In genomic region chr17:53465569-53465968, GRCm38 (mm10) we compare ENCODE assay signal across 8 mouse cellular contexts. TPM values are rescaled to one million over a fixed set of nuclear protein-coding genes. Genes with fewer than 3 reads are reported as not detected.
DNase-seq lines count a peak whose midpoint lies in the region; ATAC-seq and TF ChIP-seq lines count a peak whose summit lies in the region.

No protein-coding gene starts in this region.

- H3K9me3 ChIP-seq in intestine, postnatal 0 days (ENCODE audit: control insufficient read depth): no peaks in the 10 kb centered on the region
- H3K9me3 ChIP-seq in intestine, embryonic 15.5 days: no peaks in the 10 kb centered on the region
- no peaks in the 10 kb centered on the region for H3K9me3 ChIP-seq in embryonic facial prominence, embryonic 10.5 days

- no peak overlapping the region for H3K27ac ChIP-seq in intestine, postnatal 0 days (ENCODE audit: low read depth, low read length)
- H3K27ac ChIP-seq in intestine, embryonic 15.5 days: no peak overlapping the region
- no peak overlapping the region for H3K27ac ChIP-seq in embryonic facial prominence, embryonic 10.5 days (replicated peaks)

- WGBS in intestine, postnatal 0 days: 52% methylated on average over 4 of the region's 4 CpGs
- 53% methylated on average over 4 of the region's 4 CpGs for WGBS in intestine, embryonic 15.5 days
- WGBS in embryonic facial prominence, embryonic 10.5 days: 60% methylated on average over 4 of the region's 4 CpGs

- no peak overlapping the region for H3K9ac ChIP-seq in intestine, postnatal 0 days (ENCODE audit: low read depth, low read length)
- H3K9ac ChIP-seq in intestine, embryonic 15.5 days: no peak overlapping the region

- H3K4me1 ChIP-seq in intestine, postnatal 0 days (replicated peaks; ENCODE audit: control insufficient read depth, insufficient read depth, low read length): no peaks in the 10 kb centered on the region
- 0 out of 2 replicates have a peak, but pooled peaks cover 5% of the 10 kb centered on the region for H3K4me1 ChIP-seq in intestine, embryonic 15.5 days (replicated peaks)
- peaks cover 11% of the 10 kb centered on the region for H3K4me1 ChIP-seq in embryonic facial prominence, embryonic 10.5 days

- intact Hi-C loops in left cerebral cortex, postnatal 25 days (cut with DNase I): no loop called here

- no peaks in the 10 kb centered on the region for H3K36me3 ChIP-seq in intestine, postnatal 0 days (ENCODE audit: control insufficient read depth, insufficient read depth)
- H3K36me3 ChIP-seq in intestine, embryonic 15.5 days: no peaks in the 10 kb centered on the region
- H3K36me3 ChIP-seq in embryonic facial prominence, embryonic 10.5 days (replicated peaks): no peaks in the 10 kb centered on the region

- peak; percentile 73 for TF ChIP-seq CTCF in intestine, postnatal 0 days (IDR thresholded peaks at IDR 0.05; ENCODE audit: low read depth)

- H3K27me3 ChIP-seq in intestine, postnatal 0 days (replicated peaks; ENCODE audit: control insufficient read depth, insufficient read depth, low read length): no peaks in the 10 kb centered on the region
- no peaks in the 10 kb centered on the region for H3K27me3 ChIP-seq in intestine, embryonic 15.5 days (replicated peaks)
- no peaks in the 10 kb centered on the region for H3K27me3 ChIP-seq in embryonic facial prominence, embryonic 10.5 days (replicated peaks; ENCODE audit: low read depth, poor library complexity, severe bottlenecking)

- ATAC-seq in intestine, postnatal 0 days: no peak
- ATAC-seq in intestine, embryonic 15.5 days: no peak
- peak; percentile 60 for ATAC-seq in common myeloid progenitor, adult 5-6 weeks (replicated peaks; ENCODE audit: low read depth, poor library complexity, severe bottlenecking)
- peak; percentile 44; the same call in 1 of the 2 replicates for ATAC-seq in megakaryocyte, adult 5-6 weeks (ENCODE audit: poor library complexity, severe bottlenecking)

- no peak overlapping the region for H3K4me2 ChIP-seq in intestine, postnatal 0 days (replicated peaks; ENCODE audit: low read depth)
- H3K4me2 ChIP-seq in intestine, embryonic 15.5 days (replicated peaks): no peak overlapping the region

- DNase-seq in CD4-positive, CD25-positive, alpha-beta regulatory T cell, adult 2 months (ENCODE audit: low read depth, low spot score): peak; percentile 67
- DNase-seq in left cerebral cortex, adult 18-20 months (ENCODE audit: low spot score in 2 of 2): no peak
- DNase-seq in left cerebral cortex, postnatal 25 days (ENCODE audit: low spot score in 2 of 2): no peak
- no peak for DNase-seq in embryonic facial prominence, embryonic 10.5 days (ENCODE audit: low spot score)

- H3K4me3 ChIP-seq in intestine, postnatal 0 days (ENCODE audit: low read depth, low read length): no peak overlapping the region
- no peak overlapping the region for H3K4me3 ChIP-seq in intestine, embryonic 15.5 days (replicated peaks)
- no peak overlapping the region for H3K4me3 ChIP-seq in embryonic facial prominence, embryonic 10.5 days

RNA-seq across cellular contexts. Expression of gene Efhb, which starts 2.4 kb away (rescaled TPM):
- polyA plus RNA-seq in intestine, postnatal 0 days (2015; fragmentation: Nextera tagmentation; extraction: Ambion mirVana): 0.38 and 0.48 TPM in 2 replicates
- 0.53 and 0.58 TPM in 2 replicates for polyA plus RNA-seq in intestine, embryonic 15.5 days (2015; fragmentation: Nextera tagmentation; extraction: Ambion mirVana)
- not detected in 2 replicates for total RNA-seq in common myeloid progenitor, adult 5-6 weeks (2017)
- not detected in 2 replicates for total RNA-seq in megakaryocyte, adult 5-6 weeks (2015)
- total RNA-seq in megakaryocyte, adult 5-6 weeks (2017): 0.15 TPM in 1 of 2 replicates, not detected in the other
- total RNA-seq in left cerebral cortex, adult 18-20 months (2021): not detected
- under 1 TPM; 0.11 to 0.48 TPM for total RNA-seq in left cerebral cortex, postnatal 25 days (2021)
- polyA plus RNA-seq in embryonic facial prominence, embryonic 10.5 days (2016; fragmentation: Nextera tagmentation; extraction: Ambion mirVana): 0.49 and 0.50 TPM in 2 replicates

RNA-seq across cellular contexts. Expression of gene Rab5a, which starts 13.5 kb away (rescaled TPM):
- 74.6 and 77.9 TPM in 2 replicates for polyA plus RNA-seq in intestine, postnatal 0 days (2015; fragmentation: Nextera tagmentation; extraction: Ambion mirVana)
- polyA plus RNA-seq in intestine, embryonic 15.5 days (2015; fragmentation: Nextera tagmentation; extraction: Ambion mirVana): 74.4 and 81.7 TPM in 2 replicates
- total RNA-seq in common myeloid progenitor, adult 5-6 weeks (2017): 79.3 and 83.4 TPM in 2 replicates
- total RNA-seq in megakaryocyte, adult 5-6 weeks (2015): 77.1 and 81.5 TPM in 2 replicates
- total RNA-seq in megakaryocyte, adult 5-6 weeks (2017): 90.5 and 93.7 TPM in 2 replicates
- 100 to 1,000 TPM; 126 to 128 TPM for total RNA-seq in left cerebral cortex, adult 18-20 months (2021)
- total RNA-seq in left cerebral cortex, postnatal 25 days (2021): 100 to 1,000 TPM; 129 to 130 TPM
- 59.9 and 63.9 TPM in 2 replicates for polyA plus RNA-seq in embryonic facial prominence, embryonic 10.5 days (2016; fragmentation: Nextera tagmentation; extraction: Ambion mirVana)

Comparison
In these comparisons a context has a peak if more than half of its experiments do, and no peak if none do; other contexts are left out.
1. ATAC-seq: peak in common myeloid progenitor, adult 5-6 weeks (single experiment) and megakaryocyte, adult 5-6 weeks (single experiment); none in intestine, postnatal 0 days (single experiment) and intestine, embryonic 15.5 days (single experiment).